Comparison of ENCODE assay signal across 13 mouse cellular contexts in genomic region chr11:120168516-120168915, GRCm38 (mm10). TPM values are rescaled to one million over a fixed set of nuclear protein-coding genes. Genes with fewer than 3 reads are reported as not detected.
DNase-seq lines count a peak whose midpoint lies in the region; ATAC-seq lines count a peak whose summit lies in the region.
"Had no signal": no experiment of that assay in that cellular context is flagged by ENCODE, and none has a peak within 500 bp of the region (broad histone marks: within the 10 kb centered on the region; RNA-seq: fewer than 3 reads in every experiment).

No protein-coding gene starts in this region.

- ATAC-seq in forebrain, embryonic 12.5 days (ENCODE audit: low FRiP score): no peak
- no peak for ATAC-seq in forebrain, embryonic 16.5 days
- ATAC-seq in heart, embryonic 16.5 days (replicated peaks; ENCODE audit: extremely low read depth, insufficient read depth, low FRiP score): no peak
- no peak for ATAC-seq in midbrain, embryonic 13.5 days

- H3K36me3 ChIP-seq in forebrain, embryonic 12.5 days (replicated peaks): no peaks in the 10 kb centered on the region
- no peaks in the 10 kb centered on the region for H3K36me3 ChIP-seq in forebrain, embryonic 16.5 days (ENCODE audit: control insufficient read depth, insufficient read depth)
- no peaks in the 10 kb centered on the region for H3K36me3 ChIP-seq in heart, embryonic 16.5 days (ENCODE audit: control insufficient read depth, insufficient read depth)
- H3K36me3 ChIP-seq in midbrain, embryonic 10.5 days: no peaks in the 10 kb centered on the region
- H3K36me3 ChIP-seq in midbrain, embryonic 13.5 days: no peaks in the 10 kb centered on the region
- H3K36me3 ChIP-seq in limb, embryonic 10.5 days: no peaks in the 10 kb centered on the region
- H3K36me3 ChIP-seq: embryonic facial prominence, embryonic 12.5 days; heart, embryonic 10.5 days had no signal

- H3K4me1 ChIP-seq in forebrain, embryonic 12.5 days: peaks cover 54% of the 10 kb centered on the region
- H3K4me1 ChIP-seq in forebrain, embryonic 16.5 days (replicated peaks; ENCODE audit: control insufficient read depth, insufficient read depth, low read length): peaks cover 10% of the 10 kb centered on the region
- H3K4me1 ChIP-seq in heart, embryonic 16.5 days (ENCODE audit: control insufficient read depth, insufficient read depth, low read length): peaks cover 34% of the 10 kb centered on the region
- peaks cover 65% of the 10 kb centered on the region for H3K4me1 ChIP-seq in midbrain, embryonic 10.5 days
- H3K4me1 ChIP-seq in midbrain, embryonic 13.5 days (replicated peaks): peaks cover 30% of the 10 kb centered on the region
- peaks cover 95% of the 10 kb centered on the region for H3K4me1 ChIP-seq in limb, embryonic 10.5 days

- H3K9ac ChIP-seq in forebrain, embryonic 12.5 days: no peak overlapping the region
- H3K9ac ChIP-seq in forebrain, embryonic 16.5 days (replicated peaks; ENCODE audit: low read depth, low read length): no peak overlapping the region
- H3K9ac ChIP-seq in heart, embryonic 16.5 days (ENCODE audit: low read length): no peak overlapping the region
- H3K9ac ChIP-seq in midbrain, embryonic 13.5 days (replicated peaks): no peak overlapping the region
- H3K9ac ChIP-seq: embryonic facial prominence, embryonic 12.5 days had no signal

- intact Hi-C loops in heart, postnatal 10 days (cut with DNase I): loop anchor here (5.0 kb wide), 1 partner anchor 56 kb away; no protein-coding TSS in a partner anchor

- DNase-seq in heart, postnatal 10 days: no peak
- no peak for DNase-seq in midbrain, embryonic 10.5 days (ENCODE audit: low spot score)
- no peak for DNase-seq in limb, embryonic 10.5 days (ENCODE audit: low spot score)
- DNase-seq in embryo, embryonic 10.5 days (ENCODE audit: low spot score): no peak

- no peaks in the 10 kb centered on the region for H3K9me3 ChIP-seq in forebrain, embryonic 12.5 days
- no peaks in the 10 kb centered on the region for H3K9me3 ChIP-seq in forebrain, embryonic 16.5 days (ENCODE audit: control insufficient read depth, low read length)
- H3K9me3 ChIP-seq in heart, embryonic 16.5 days (replicated peaks; ENCODE audit: control insufficient read depth, low read length): no peaks in the 10 kb centered on the region
- H3K9me3 ChIP-seq in midbrain, embryonic 10.5 days (replicated peaks): no peaks in the 10 kb centered on the region
- H3K9me3 ChIP-seq in midbrain, embryonic 13.5 days: no peaks in the 10 kb centered on the region
- no peaks in the 10 kb centered on the region for H3K9me3 ChIP-seq in limb, embryonic 10.5 days (replicated peaks)
- H3K9me3 ChIP-seq: embryonic facial prominence, embryonic 12.5 days; heart, embryonic 10.5 days had no signal

- H3K27ac ChIP-seq in forebrain, embryonic 12.5 days: peak overlapping the region; percentile 27; the same call in 1 of the 2 replicates
- no peak overlapping the region; the same call in 1 of the 2 replicates for H3K27ac ChIP-seq in forebrain, embryonic 16.5 days (ENCODE audit: low read length)
- peak overlapping the region; percentile 62; the same call in 1 of the 2 replicates for H3K27ac ChIP-seq in heart, embryonic 16.5 days (ENCODE audit: low read length)
- H3K27ac ChIP-seq in midbrain, embryonic 10.5 days (replicated peaks): no peak overlapping the region
- H3K27ac ChIP-seq in midbrain, embryonic 13.5 days: no peak overlapping the region
- H3K27ac ChIP-seq in limb, embryonic 10.5 days: peak overlapping the region; percentile 77; the same call in 1 of the 2 replicates
- H3K27ac ChIP-seq: embryonic facial prominence, embryonic 12.5 days; kidney, postnatal 0 days; macrophage; stomach, postnatal 0 days had no signal

- WGBS in forebrain, embryonic 12.5 days: 73% methylated on average over 8 of the region's 8 CpGs
- WGBS in forebrain, embryonic 16.5 days: 73% methylated on average over 8 of the region's 8 CpGs
- 67% methylated on average over 8 of the region's 8 CpGs for WGBS in heart, embryonic 16.5 days
- 89% methylated on average over 8 of the region's 8 CpGs for WGBS in midbrain, embryonic 10.5 days
- WGBS in midbrain, embryonic 13.5 days: 86% methylated on average over 8 of the region's 8 CpGs
- 83% methylated on average over 8 of the region's 8 CpGs for WGBS in limb, embryonic 10.5 days

- no peak overlapping the region for H3K4me2 ChIP-seq in forebrain, embryonic 12.5 days
- no peak overlapping the region for H3K4me2 ChIP-seq in forebrain, embryonic 16.5 days (ENCODE audit: low read length)
- H3K4me2 ChIP-seq in heart, embryonic 16.5 days (ENCODE audit: low read depth, low read length): no peak overlapping the region
- no peak overlapping the region for H3K4me2 ChIP-seq in midbrain, embryonic 13.5 days (replicated peaks)

- peaks cover 19% of the 10 kb centered on the region; the same call in 1 of the 2 replicates for H3K27me3 ChIP-seq in forebrain, embryonic 12.5 days
- H3K27me3 ChIP-seq in forebrain, embryonic 16.5 days (replicated peaks; ENCODE audit: control insufficient read depth, insufficient read depth, low read length): no peaks in the 10 kb centered on the region
- no peaks in the 10 kb centered on the region for H3K27me3 ChIP-seq in heart, embryonic 16.5 days (ENCODE audit: control insufficient read depth, insufficient read depth, low read length)
- H3K27me3 ChIP-seq in midbrain, embryonic 10.5 days (ENCODE audit: low read depth, poor library complexity, severe bottlenecking): peaks cover 13% of the 10 kb centered on the region
- no peaks in the 10 kb centered on the region for H3K27me3 ChIP-seq in midbrain, embryonic 13.5 days
- H3K27me3 ChIP-seq in limb, embryonic 10.5 days (ENCODE audit: low read depth, poor library complexity, severe bottlenecking): peaks cover 3% of the 10 kb centered on the region; the same call in 1 of the 2 replicates
- H3K27me3 ChIP-seq: embryonic facial prominence, embryonic 12.5 days had no signal

- no peak overlapping the region for H3K4me3 ChIP-seq in forebrain, embryonic 12.5 days (replicated peaks)
- H3K4me3 ChIP-seq in forebrain, embryonic 16.5 days (replicated peaks; ENCODE audit: low read length): no peak overlapping the region
- no peak overlapping the region for H3K4me3 ChIP-seq in heart, embryonic 16.5 days (ENCODE audit: low read length)
- peak overlapping the region; percentile 48; the same call in 1 of the 2 replicates for H3K4me3 ChIP-seq in midbrain, embryonic 10.5 days
- no peak overlapping the region for H3K4me3 ChIP-seq in midbrain, embryonic 13.5 days (replicated peaks)
- no peak overlapping the region for H3K4me3 ChIP-seq in limb, embryonic 10.5 days
- H3K4me3 ChIP-seq: embryonic facial prominence, embryonic 12.5 days had no signal

RNA-seq across cellular contexts. Expression of gene Slc38a10, which starts 17.4 kb away (rescaled TPM):
- 88.6 and 91.3 TPM in 2 replicates for polyA plus RNA-seq in forebrain, embryonic 12.5 days (2016; fragmentation: Nextera tagmentation; extraction: Ambion mirVana)
- 106 and 110 TPM in 2 replicates for polyA plus RNA-seq in forebrain, embryonic 16.5 days (2015; fragmentation: Nextera tagmentation; extraction: Ambion mirVana)
- polyA plus RNA-seq in heart, embryonic 16.5 days (2015; fragmentation: Nextera tagmentation; extraction: Ambion mirVana): 87.3 and 93.5 TPM in 2 replicates
- 100 to 1,000 TPM; 104 to 116 TPM for total RNA-seq in heart, postnatal 10 days (2021)
- 87.1 and 97.9 TPM in 2 replicates for polyA plus RNA-seq in midbrain, embryonic 10.5 days (2016; fragmentation: Nextera tagmentation; extraction: Ambion mirVana)
- polyA plus RNA-seq in midbrain, embryonic 13.5 days (2015; fragmentation: Nextera tagmentation; extraction: Ambion mirVana): 105 and 109 TPM in 2 replicates
- polyA plus RNA-seq in limb, embryonic 10.5 days (2016; fragmentation: Nextera tagmentation; extraction: Ambion mirVana): 99.6 and 99.8 TPM in 2 replicates

Comparison
In these comparisons a context has a peak if more than half of its experiments do, and no peak if none do; other contexts are left out.
1. H3K27ac ChIP-seq: peak in forebrain, embryonic 12.5 days (single experiment), heart, embryonic 16.5 days (single experiment) and limb, embryonic 10.5 days (single experiment); none in forebrain, embryonic 16.5 days (single experiment), midbrain, embryonic 10.5 days (single experiment) and midbrain, embryonic 13.5 days (single experiment).